Mouse (Mus musculus): ENCODE data around the gene Slc35c2.
A peak's percentile ranks its signal among the peaks of the same experiment; 100 is the strongest.

Slc35c2 gene

GRCm38 (mm10) chr2:165312381-165312780, 24.7 kb upstream of the Slc35c2 start:
- DNase-seq (ENCODE audit: low spot score), result no peak

- DNase-seq (ENCODE audit: low spot score), result no peak
These were observed 23.9 kb upstream of the Slc35c2 start for GRCm38 (mm10) chr2:165311577-165311976.

GRCm38 (mm10) chr2:165310818-165311425, 23.3 kb upstream of the Slc35c2 start:
- no peak for DNase-seq (ENCODE audit: low spot score)

- no peak for DNase-seq (ENCODE audit: low spot score)
These were observed 20.1 kb upstream of the Slc35c2 start for GRCm38 (mm10) chr2:165307801-165308200.

- DNase-seq (ENCODE audit: low spot score), result no peak
These were observed 17.8 kb upstream of the Slc35c2 start for GRCm38 (mm10) chr2:165305438-165305837.

- DNase-seq (ENCODE audit: low spot score), result no peak
These were observed 17.1 kb upstream of the Slc35c2 start for GRCm38 (mm10) chr2:165304819-165305218.

GRCm38 (mm10) chr2:165303354-165304012, 15.8 kb upstream of the Slc35c2 start:
- no peak for DNase-seq (ENCODE audit: low spot score)

- no peak for DNase-seq (ENCODE audit: low spot score)
These were observed 13.7 kb upstream of the Slc35c2 start for GRCm38 (mm10) chr2:165301409-165301808.

- DNase-seq (ENCODE audit: low spot score), result no peak
These were observed 13.2 kb upstream of the Slc35c2 start for GRCm38 (mm10) chr2:165300885-165301284.

GRCm38 (mm10) chr2:165300424-165300823, 12.8 kb upstream of the Slc35c2 start:
- DNase-seq (ENCODE audit: low spot score), result no peak

- DNase-seq (ENCODE audit: low spot score), result no peak
These were observed 9.8 kb upstream of the Slc35c2 start for GRCm38 (mm10) chr2:165297429-165297828.

- DNase-seq (ENCODE audit: low spot score), result no peak
These were observed 8.9 kb upstream of the Slc35c2 start for GRCm38 (mm10) chr2:165296571-165296970.

- DNase-seq (ENCODE audit: low spot score), result peak; percentile 75
These were observed 804 bp upstream of the Slc35c2 start for GRCm38 (mm10) chr2:165288315-165289031.

GRCm38 (mm10) chr2:165286361-165287201, 1.1 kb downstream of the Slc35c2 start:
- peak; percentile 42 for DNase-seq (ENCODE audit: low spot score)

- peak; percentile 41 for DNase-seq (ENCODE audit: low spot score)
These were observed 2.0 kb downstream of the Slc35c2 start for GRCm38 (mm10) chr2:165285621-165286020.

GRCm38 (mm10) chr2:165285034-165285433, 2.6 kb downstream of the Slc35c2 start:
- DNase-seq (ENCODE audit: low spot score), result no peak

GRCm38 (mm10) chr2:165284377-165284776, 3.3 kb downstream of the Slc35c2 start:
- DNase-seq (ENCODE audit: low spot score), result no peak

GRCm38 (mm10) chr2:165283644-165284043, 4.0 kb downstream of the Slc35c2 start:
- DNase-seq (ENCODE audit: low spot score), result no peak

- no peak for DNase-seq (ENCODE audit: low spot score)
These were observed 5.8 kb downstream of the Slc35c2 start for GRCm38 (mm10) chr2:165281779-165282311.

- DNase-seq (ENCODE audit: low spot score), result no peak
These were observed 8.3 kb downstream of the Slc35c2 start for GRCm38 (mm10) chr2:165279351-165279750.

GRCm38 (mm10) chr2:165277188-165277740, 10.4 kb downstream of the Slc35c2 start:
- DNase-seq (ENCODE audit: low spot score), result no peak

GRCm38 (mm10) chr2:165275824-165276223, 11.8 kb downstream of the Slc35c2 start:
- DNase-seq (ENCODE audit: low spot score), result peak; percentile 50
